Mouse (Mus musculus) cerebellum, postnatal 25 days (tissue): ENCODE results near the gene Lysmd1.

Experiments used
- DNase-seq, 2 experiments: peaks; one replicate each; pipeline ENCODE4 v3.0.0; 2021; ENCODE audit warnings: mixed read lengths in 2 of 2

Lysmd1 gene

DNA sequence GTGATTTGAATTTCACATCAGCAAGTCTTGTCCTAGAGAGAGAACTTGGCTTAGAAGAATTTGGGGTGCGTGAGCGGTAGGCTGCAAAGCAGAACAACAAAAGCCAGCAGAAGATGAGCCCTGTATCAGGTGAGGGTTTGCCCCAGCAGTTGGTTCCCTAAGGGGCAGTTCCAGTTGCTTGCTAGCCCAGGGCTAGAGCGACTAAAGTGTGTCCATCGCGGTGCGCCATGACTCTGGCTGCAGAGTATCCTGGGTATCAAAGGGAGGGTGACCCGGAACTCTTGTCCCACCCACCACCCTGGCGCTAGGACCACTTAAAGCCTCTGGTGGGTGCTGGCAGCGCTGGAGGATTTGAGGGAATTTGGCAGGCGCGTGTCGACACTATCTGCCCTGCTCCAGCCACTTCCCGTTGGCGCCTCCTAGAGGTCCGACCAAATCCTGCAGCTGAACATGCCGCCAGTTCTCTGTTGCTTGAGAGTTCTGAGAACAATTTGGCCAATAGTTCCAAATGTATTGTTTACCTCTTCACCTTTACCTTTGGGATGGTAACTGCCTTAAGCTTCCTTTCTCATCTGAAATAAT, 40.2 kb downstream of the Lysmd1 start:
- DNase-seq, result peak; percentile 92 to 94

DNA sequence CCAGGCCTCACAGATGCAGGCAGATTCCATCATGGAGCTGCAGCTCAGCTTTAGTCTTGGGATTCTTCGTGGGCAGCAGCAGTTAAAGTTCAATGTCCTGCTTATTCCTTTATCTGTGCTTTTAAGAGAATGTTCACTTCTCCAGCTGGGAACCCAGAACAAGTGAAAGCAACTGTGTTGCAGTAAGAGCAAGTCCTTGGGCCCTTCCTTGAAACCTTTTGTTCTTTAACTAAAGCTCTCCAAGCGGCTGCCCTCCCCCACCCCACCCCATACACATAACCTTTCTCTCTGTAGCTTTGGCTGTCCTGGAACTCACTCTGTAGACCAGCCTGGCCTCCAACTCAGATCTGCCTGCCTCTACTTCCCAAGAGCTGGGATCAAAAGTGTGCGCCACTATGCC, 42.6 kb downstream of the Lysmd1 start:
- DNase-seq, result no peak

DNA sequence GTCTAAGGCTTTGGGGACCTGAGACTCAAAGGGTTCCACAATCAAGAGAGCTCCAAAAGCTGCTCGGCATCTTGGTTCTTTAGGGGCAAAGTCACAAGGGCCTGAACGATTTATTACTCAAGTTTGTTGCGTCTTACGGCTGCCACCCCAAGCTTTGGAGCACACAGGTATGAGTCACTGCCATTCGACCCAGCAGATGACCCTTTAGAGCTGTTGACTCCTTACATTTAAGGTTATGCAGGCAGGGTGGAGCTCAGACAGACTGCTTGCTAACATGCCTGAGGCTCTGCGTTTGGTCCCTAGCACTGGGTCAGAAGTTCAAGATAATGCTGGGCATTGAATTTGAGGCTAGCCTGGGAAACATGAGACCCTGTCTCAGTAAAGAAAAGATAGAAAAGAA, 43.7 kb downstream of the Lysmd1 start:
- DNase-seq, result no peak

DNA sequence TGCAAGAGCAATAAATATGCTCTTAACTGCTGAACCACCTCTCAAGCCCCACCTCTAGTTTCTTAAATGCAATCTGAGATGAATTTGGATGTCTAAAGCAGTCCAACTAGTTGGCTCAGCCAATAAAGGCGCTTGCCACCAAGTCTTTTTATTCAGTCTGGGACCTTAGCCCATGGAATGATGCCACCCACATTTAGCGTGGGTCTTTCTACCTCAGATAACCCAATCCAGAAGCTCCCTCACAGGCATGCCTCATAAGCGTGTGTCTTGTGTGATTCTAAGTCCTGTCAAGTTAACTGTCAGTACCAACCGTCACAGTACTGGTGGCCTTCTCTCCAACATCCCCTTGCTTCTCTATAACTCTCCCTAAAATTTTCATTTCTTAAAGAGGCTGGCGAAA, 45.1 kb downstream of the Lysmd1 start:
- no peak for DNase-seq

DNA sequence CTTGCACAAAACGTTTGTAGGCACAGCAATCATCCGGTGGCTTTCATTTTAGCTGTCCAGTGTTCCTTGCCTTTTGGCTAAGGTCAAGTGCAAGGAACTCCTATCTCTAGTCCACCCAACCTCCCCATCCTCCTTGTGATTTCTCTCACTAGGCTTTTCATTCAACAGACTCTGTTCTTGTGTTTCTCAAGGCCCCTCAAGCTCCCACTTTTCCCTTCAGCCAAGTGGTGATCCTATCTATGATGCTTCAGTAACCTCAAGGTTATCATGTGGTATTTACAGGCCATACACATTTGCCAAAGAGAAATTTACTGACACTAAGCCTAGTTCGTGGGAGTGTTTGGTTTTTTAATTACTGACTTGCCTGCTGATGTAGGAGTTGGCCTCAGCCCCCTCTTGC, 46.0 kb downstream of the Lysmd1 start:
- DNase-seq, result no peak

DNA sequence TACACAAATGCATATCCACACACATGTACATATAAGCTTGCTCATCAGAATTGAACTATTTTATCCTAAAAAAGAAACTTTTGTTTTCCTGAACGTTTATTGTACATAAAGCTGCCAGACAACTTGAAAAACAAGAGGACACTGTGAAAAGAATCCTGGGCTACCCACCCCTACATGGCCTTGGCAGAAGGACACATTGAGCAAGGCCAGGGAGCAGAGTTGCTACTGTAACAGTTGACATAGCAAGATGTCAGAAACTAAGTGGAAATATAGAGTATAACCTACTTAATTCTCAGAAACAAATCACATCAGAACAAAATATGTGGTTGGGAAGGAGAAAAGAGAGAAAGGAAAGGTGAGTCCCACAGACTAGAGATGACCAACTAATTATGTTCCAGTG, 48.0 kb downstream of the Lysmd1 start:
- DNase-seq, result no peak

DNA sequence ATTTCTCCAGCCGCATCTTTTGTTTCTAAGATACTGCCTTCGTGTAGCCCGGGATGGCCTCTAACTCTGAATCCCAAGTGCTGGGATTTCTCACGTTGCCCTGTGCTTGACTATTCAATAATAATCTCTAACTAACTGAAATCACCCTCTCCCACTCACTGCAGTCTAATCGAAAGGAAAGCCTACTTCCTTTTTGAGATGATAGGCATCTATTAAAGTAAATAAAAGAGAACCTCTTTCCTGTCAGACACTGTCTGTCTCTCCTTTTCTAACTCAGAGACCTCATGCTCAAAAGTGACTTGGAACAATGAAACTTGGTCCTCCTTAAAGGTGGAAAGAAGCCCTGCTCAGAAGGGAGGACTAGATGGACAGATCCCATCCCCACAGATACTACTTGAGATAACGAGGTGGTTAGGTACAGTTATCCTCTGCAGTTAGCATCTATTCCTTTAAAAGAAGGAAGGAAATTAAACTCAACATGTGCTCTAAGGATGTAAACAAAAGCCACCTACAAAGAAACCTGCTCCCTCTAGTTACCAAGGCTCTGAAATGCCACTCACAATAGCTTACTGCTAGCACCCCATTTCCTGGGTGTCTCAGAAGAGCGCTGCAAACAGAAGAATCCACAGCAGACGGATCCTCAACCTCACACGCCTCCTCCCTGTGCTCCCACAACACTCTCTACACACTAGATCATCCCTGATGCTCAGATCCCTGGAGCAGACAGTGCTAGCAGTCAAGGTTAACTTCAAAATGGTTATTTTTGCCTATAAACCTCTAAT, 51.1 kb downstream of the Lysmd1 start:
- DNase-seq, result no peak

DNA sequence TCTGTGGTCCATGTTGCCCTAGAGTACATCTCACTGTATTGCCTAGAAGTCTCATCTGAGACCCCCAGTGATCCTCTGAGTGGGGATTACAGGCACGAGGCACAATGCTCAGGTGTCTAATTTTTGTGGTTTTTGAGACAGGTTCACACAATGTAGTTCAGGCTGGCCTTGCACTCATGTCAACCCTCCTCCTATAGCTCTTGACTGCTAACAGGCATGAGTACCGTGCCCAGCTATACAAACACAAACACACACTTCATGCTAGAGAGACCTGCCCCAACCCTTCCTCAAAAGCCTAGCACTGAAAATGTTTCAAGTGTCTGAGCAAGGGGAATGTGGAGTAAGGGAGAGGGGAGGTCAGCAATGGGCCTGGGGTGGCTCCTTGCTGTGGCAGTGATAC, 52.2 kb downstream of the Lysmd1 start:
- DNase-seq, result no peak

DNA sequence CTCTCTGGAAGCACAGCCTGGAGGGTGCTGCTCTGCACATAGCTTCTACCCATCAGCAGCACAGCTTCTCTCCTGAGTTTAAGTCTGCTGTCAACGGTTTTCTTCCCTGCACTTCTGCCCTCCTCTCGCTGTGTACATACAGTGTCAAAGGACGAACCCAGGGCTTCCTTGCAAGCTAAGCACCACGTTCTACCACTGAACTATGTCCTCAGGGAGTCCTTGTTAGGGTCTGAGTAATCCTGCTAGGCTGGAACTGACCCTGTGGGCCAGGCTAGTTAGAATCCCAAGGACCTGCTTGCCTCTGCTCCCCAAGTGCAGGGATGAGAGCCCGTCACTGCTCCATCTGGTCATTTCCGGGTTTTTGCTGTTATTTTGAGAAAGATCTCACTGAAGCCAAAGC, 53.0 kb downstream of the Lysmd1 start:
- DNase-seq, result no peak
